ENCODE assay signal across 8 mouse cellular contexts in the genomic region with DNA sequence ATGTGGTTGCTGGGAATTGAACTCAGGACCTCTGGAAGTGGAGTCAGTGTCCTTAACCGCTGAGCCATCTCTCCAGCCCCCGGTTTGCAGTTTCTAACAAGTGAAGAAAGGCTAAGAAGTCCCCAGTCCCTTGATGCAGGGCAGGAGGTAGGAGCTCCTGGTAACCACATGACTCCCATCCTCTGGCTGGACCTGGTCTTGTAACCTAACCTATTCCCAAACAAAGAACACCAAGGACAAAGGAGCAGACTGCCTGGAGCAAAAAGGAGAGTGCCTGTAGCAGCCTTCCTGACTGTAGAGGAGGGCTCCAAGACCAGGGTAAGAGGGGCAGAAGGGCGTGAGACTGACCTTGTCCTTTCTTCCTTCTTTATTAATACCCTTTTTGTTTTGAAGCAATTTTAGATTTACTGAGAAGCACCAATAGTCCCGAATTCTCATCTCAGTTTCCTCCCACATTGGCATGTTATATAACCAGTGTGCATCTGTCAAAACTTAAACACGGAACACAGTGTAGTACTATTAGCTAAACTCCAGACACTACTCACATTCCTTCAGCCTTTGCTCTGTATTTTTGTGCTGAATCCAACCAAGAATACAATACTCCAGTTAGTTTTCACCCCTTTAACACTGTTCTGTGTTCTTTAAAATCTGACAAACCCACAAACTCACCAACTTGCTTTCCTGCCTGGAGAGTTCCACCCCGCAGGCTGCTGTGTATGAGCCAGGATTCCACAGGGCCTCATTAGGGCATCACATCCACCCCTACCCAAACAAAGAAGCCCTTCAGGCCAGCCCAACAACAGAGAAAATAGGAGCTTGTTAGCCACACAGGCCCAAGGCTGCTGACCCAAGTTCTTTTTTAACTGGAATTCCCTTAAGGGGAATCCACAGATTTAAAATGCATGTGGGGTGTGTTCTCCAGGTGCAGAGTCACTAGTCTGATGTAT. TPM values are rescaled to one million over a fixed set of nuclear protein-coding genes. Genes with fewer than 3 reads are reported as not detected.
DNase-seq lines count a peak whose midpoint lies in the region; ATAC-seq lines count a peak whose summit lies in the region.

No protein-coding gene starts in this region.

- H3K27me3 ChIP-seq in heart, embryonic 13.5 days (replicated peaks): no peaks in the 10 kb centered on the region
- no peaks in the 10 kb centered on the region for H3K27me3 ChIP-seq in heart, embryonic 12.5 days (replicated peaks)
- no peaks in the 10 kb centered on the region for H3K27me3 ChIP-seq in hindbrain, embryonic 13.5 days
- H3K27me3 ChIP-seq in midbrain, embryonic 12.5 days: no peaks in the 10 kb centered on the region

- DNase-seq in ZHBTc4 (ENCODE audit: low read depth, low spot score): peak; percentile 78
- DNase-seq in urinary bladder, adult 18-20 months (ENCODE audit: low spot score in 2 of 2): no peak
- no peak for DNase-seq in heart, postnatal 36 days
- no peak for DNase-seq in kidney, postnatal 36 days

- H3K27ac ChIP-seq in heart, embryonic 13.5 days (replicated peaks): no peak overlapping the region
- H3K27ac ChIP-seq in heart, embryonic 12.5 days (ENCODE audit: poor library complexity, severe bottlenecking): no peak overlapping the region
- peak overlapping the region; percentile 86 for H3K27ac ChIP-seq in hindbrain, embryonic 13.5 days
- H3K27ac ChIP-seq in midbrain, embryonic 12.5 days (replicated peaks): peak overlapping the region; percentile 81

- no peaks in the 10 kb centered on the region for H3K36me3 ChIP-seq in heart, embryonic 13.5 days
- no peaks in the 10 kb centered on the region for H3K36me3 ChIP-seq in heart, embryonic 12.5 days
- H3K36me3 ChIP-seq in hindbrain, embryonic 13.5 days: no peaks in the 10 kb centered on the region
- no peaks in the 10 kb centered on the region for H3K36me3 ChIP-seq in midbrain, embryonic 12.5 days

- H3K4me2 ChIP-seq in heart, embryonic 13.5 days: peak overlapping the region; percentile 18; the same call in 1 of the 2 replicates
- no peak overlapping the region for H3K4me2 ChIP-seq in heart, embryonic 12.5 days
- no peak overlapping the region for H3K4me2 ChIP-seq in hindbrain, embryonic 13.5 days
- no peak overlapping the region for H3K4me2 ChIP-seq in midbrain, embryonic 12.5 days (replicated peaks)

- 79% methylated on average over 6 of the region's 6 CpGs for WGBS in heart, embryonic 13.5 days
- WGBS in heart, embryonic 12.5 days: 77% methylated on average over 6 of the region's 6 CpGs
- 65% methylated on average over 6 of the region's 6 CpGs for WGBS in hindbrain, embryonic 13.5 days
- 60% methylated on average over 6 of the region's 6 CpGs for WGBS in midbrain, embryonic 12.5 days

- H3K9ac ChIP-seq in heart, embryonic 13.5 days: peak overlapping the region; percentile 24; the same call in 1 of the 2 replicates
- H3K9ac ChIP-seq in heart, embryonic 12.5 days: no peak overlapping the region
- H3K9ac ChIP-seq in hindbrain, embryonic 13.5 days: no peak overlapping the region
- no peak overlapping the region; the same call in 1 of the 2 replicates for H3K9ac ChIP-seq in midbrain, embryonic 12.5 days (replicated peaks)

- ATAC-seq in heart, embryonic 13.5 days (ENCODE audit: extremely low read depth, insufficient number of reproducible peaks, low FRiP score, low TSS enrichment): no peak
- no peak for ATAC-seq in heart, embryonic 12.5 days (ENCODE audit: insufficient number of reproducible peaks, low FRiP score)
- no peak; the same call in 1 of the 2 replicates for ATAC-seq in hindbrain, embryonic 13.5 days (ENCODE audit: low FRiP score)
- ATAC-seq in midbrain, embryonic 12.5 days (ENCODE audit: low FRiP score, low read depth): peak; percentile 47; the same call in 1 of the 2 replicates

- H3K4me3 ChIP-seq in heart, embryonic 13.5 days: no peak overlapping the region
- no peak overlapping the region for H3K4me3 ChIP-seq in heart, embryonic 12.5 days
- no peak overlapping the region for H3K4me3 ChIP-seq in hindbrain, embryonic 13.5 days
- no peak overlapping the region for H3K4me3 ChIP-seq in midbrain, embryonic 12.5 days

- intact Hi-C loops in heart, postnatal 36 days (cut with DNase I): loop anchor here (2.0 to 5.0 kb wide), 2 partner anchors 43 to 412 kb away; no protein-coding TSS in a partner anchor

- no peaks in the 10 kb centered on the region for H3K9me3 ChIP-seq in heart, embryonic 13.5 days
- no peaks in the 10 kb centered on the region for H3K9me3 ChIP-seq in heart, embryonic 12.5 days (replicated peaks)
- H3K9me3 ChIP-seq in hindbrain, embryonic 13.5 days: no peaks in the 10 kb centered on the region
- no peaks in the 10 kb centered on the region for H3K9me3 ChIP-seq in midbrain, embryonic 12.5 days

- H3K4me1 ChIP-seq in heart, embryonic 13.5 days: peaks cover 39% of the 10 kb centered on the region
- peaks cover 36% of the 10 kb centered on the region for H3K4me1 ChIP-seq in heart, embryonic 12.5 days (replicated peaks)
- H3K4me1 ChIP-seq in hindbrain, embryonic 13.5 days (replicated peaks): peaks cover 55% of the 10 kb centered on the region
- H3K4me1 ChIP-seq in midbrain, embryonic 12.5 days: peaks cover 51% of the 10 kb centered on the region

RNA-seq across cellular contexts. Expression of a gene that starts 58.7 kb away (rescaled TPM):
- 27.5 and 28.7 TPM in 2 replicates for polyA plus RNA-seq in heart, embryonic 13.5 days (2015; fragmentation: Nextera tagmentation; extraction: Ambion mirVana)
- 28.9 and 32.1 TPM in 2 replicates for polyA plus RNA-seq in heart, embryonic 12.5 days (2016; fragmentation: Nextera tagmentation; extraction: Ambion mirVana)
- 54.5 and 59.2 TPM in 2 replicates for polyA plus RNA-seq in hindbrain, embryonic 13.5 days (2015; fragmentation: Nextera tagmentation; extraction: Ambion mirVana)
- 33.3 and 37.3 TPM in 2 replicates for polyA plus RNA-seq in midbrain, embryonic 12.5 days (2016; fragmentation: Nextera tagmentation; extraction: Ambion mirVana)
- 100 to 1,000 TPM; 101 to 113 TPM for total RNA-seq in heart, postnatal 36 days (2021)

RNA-seq across cellular contexts. Expression of a gene that starts 59.2 kb away (rescaled TPM):
- polyA plus RNA-seq in heart, embryonic 13.5 days (2015; fragmentation: Nextera tagmentation; extraction: Ambion mirVana): 2.4 TPM in 2 replicates
- 1.6 and 2.3 TPM in 2 replicates for polyA plus RNA-seq in heart, embryonic 12.5 days (2016; fragmentation: Nextera tagmentation; extraction: Ambion mirVana)
- polyA plus RNA-seq in hindbrain, embryonic 13.5 days (2015; fragmentation: Nextera tagmentation; extraction: Ambion mirVana): 6.3 and 7.9 TPM in 2 replicates
- polyA plus RNA-seq in midbrain, embryonic 12.5 days (2016; fragmentation: Nextera tagmentation; extraction: Ambion mirVana): 2.5 and 2.7 TPM in 2 replicates
- total RNA-seq in heart, postnatal 36 days (2021): 1 to 10 TPM; 2.4 to 2.5 TPM

Comparison
In these comparisons a context has a peak if more than half of its experiments do, and no peak if none do; other contexts are left out.
1. H3K27ac ChIP-seq: peak in hindbrain, embryonic 13.5 days (single experiment) and midbrain, embryonic 12.5 days (single experiment); none in heart, embryonic 13.5 days (single experiment) and heart, embryonic 12.5 days (single experiment).